In the genomic region with DNA sequence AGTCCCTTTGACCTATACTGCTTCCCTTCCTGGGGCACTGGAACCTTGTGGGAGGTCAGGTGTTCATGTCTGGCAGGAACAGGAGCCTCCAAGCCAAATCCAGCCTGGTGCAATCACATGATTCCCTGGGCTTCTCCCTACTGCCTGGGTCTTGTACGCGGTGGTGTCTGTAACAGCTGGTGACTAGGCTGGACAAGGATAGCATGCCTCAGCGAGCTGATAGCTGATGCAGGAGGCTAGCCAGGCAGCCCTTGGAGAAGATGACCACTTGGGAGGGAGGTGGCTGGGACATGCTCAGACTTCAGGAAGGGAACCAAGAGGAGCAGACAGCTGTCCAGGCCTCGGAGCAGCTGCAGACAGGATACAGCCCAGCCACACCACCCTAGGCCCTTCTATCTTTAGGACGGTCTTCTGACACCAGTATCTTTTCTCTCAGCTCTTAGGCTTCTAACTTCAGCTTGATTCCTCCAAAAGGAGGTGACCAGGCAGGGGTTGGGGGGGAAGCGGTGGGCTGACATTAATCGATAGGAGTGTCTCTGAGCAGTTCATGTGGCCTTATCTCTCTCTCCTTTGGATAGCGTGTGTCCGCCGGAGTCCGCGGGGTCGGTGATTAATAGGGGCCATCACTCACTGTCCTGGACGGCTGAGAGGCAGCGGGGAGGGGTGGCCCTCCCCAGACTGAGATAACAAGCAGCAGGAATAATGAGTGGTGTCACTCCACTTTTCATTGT, we compare ENCODE assay signal across 7 mouse cellular contexts. TPM values are rescaled to one million over a fixed set of nuclear protein-coding genes. Genes with fewer than 3 reads are reported as not detected.
DNase-seq lines count a peak whose midpoint lies in the region; ATAC-seq and TF ChIP-seq lines count a peak whose summit lies in the region.

No protein-coding gene starts in this region.

- ATAC-seq in stomach, embryonic 14.5 days (ENCODE audit: insufficient number of reproducible peaks, insufficient read depth, low FRiP score, low read depth) = no peak
- ATAC-seq in stomach, postnatal 0 days (ENCODE audit: low FRiP score, low TSS enrichment) = no peak

- H3K36me3 ChIP-seq in stomach, embryonic 14.5 days (ENCODE audit: control insufficient read depth, insufficient read depth, low read length) = peaks cover 10% of the 10 kb centered on the region
- peaks cover 16% of the 10 kb centered on the region; the same call in 1 of the 2 replicates for H3K36me3 ChIP-seq in stomach, postnatal 0 days (ENCODE audit: control insufficient read depth, insufficient read depth, low read length)

- 34% methylated on average over 15 of the region's 15 CpGs for WGBS in stomach, embryonic 14.5 days
- 59% methylated on average over 15 of the region's 15 CpGs for WGBS in stomach, postnatal 0 days

- TF ChIP-seq EP300 in stomach, postnatal 0 days (optimal IDR thresholded peaks at IDR 0.05) = no peak

- H3K4me2 ChIP-seq in stomach, embryonic 14.5 days (replicated peaks; ENCODE audit: low read depth, low read length) = no peak overlapping the region
- no peak overlapping the region for H3K4me2 ChIP-seq in stomach, postnatal 0 days (replicated peaks; ENCODE audit: low read depth)

- H3K9me3 ChIP-seq in stomach, embryonic 14.5 days (ENCODE audit: control insufficient read depth, low read depth, low read length) = no peaks in the 10 kb centered on the region
- H3K9me3 ChIP-seq in stomach, postnatal 0 days (ENCODE audit: control insufficient read depth, low read length) = no peaks in the 10 kb centered on the region

- H3K27ac ChIP-seq in stomach, embryonic 14.5 days (ENCODE audit: low read length) = peak overlapping the region; percentile 7; the same call in 1 of the 2 replicates
- H3K27ac ChIP-seq in stomach, postnatal 0 days (replicated peaks) = no peak overlapping the region

- peaks cover 11% of the 10 kb centered on the region for H3K4me1 ChIP-seq in stomach, embryonic 14.5 days (ENCODE audit: control insufficient read depth, insufficient read depth, low read length)
- H3K4me1 ChIP-seq in stomach, postnatal 0 days (replicated peaks; ENCODE audit: control insufficient read depth, insufficient read depth) = no peaks in the 10 kb centered on the region

- no peak for TF ChIP-seq CTCF in stomach, postnatal 0 days (IDR thresholded peaks at IDR 0.05; ENCODE audit: low read depth)

- no peak overlapping the region for H3K4me3 ChIP-seq in stomach, embryonic 14.5 days (ENCODE audit: low read depth, low read length)
- no peak overlapping the region for H3K4me3 ChIP-seq in stomach, postnatal 0 days (ENCODE audit: low read depth, low read length)

- no peaks in the 10 kb centered on the region for H3K27me3 ChIP-seq in stomach, embryonic 14.5 days (ENCODE audit: control insufficient read depth, insufficient read depth, low read length)
- H3K27me3 ChIP-seq in stomach, postnatal 0 days (ENCODE audit: control insufficient read depth, insufficient read depth, low read length) = no peaks in the 10 kb centered on the region

- no peak for DNase-seq in stomach, postnatal 0 days (ENCODE audit: low spot score)
- peak; percentile 60 to 65 for DNase-seq in heart, adult 9 months (ENCODE audit: low spot score in 2 of 2)
- DNase-seq in kidney, postnatal 14 days = peak; percentile 50
- no peak for DNase-seq in Muller cell, postnatal 12 days (ENCODE audit: inconsistent ontology term)
- no peak for DNase-seq in layer of hippocampus, postnatal 10 days (ENCODE audit: low spot score in 2 of 2)
- DNase-seq in ovary, postnatal 36 days (ENCODE audit: low spot score) = no peak

- H3K9ac ChIP-seq in stomach, embryonic 14.5 days (replicated peaks; ENCODE audit: low read depth, low read length) = no peak overlapping the region
- no peak overlapping the region for H3K9ac ChIP-seq in stomach, postnatal 0 days (ENCODE audit: low read length)

RNA-seq across cellular contexts. Expression of a gene that starts 9.7 kb away (rescaled TPM):
- polyA plus RNA-seq in stomach, embryonic 14.5 days (2014; fragmentation: Nextera tagmentation; extraction: Ambion mirVana) = 65.2 and 68.7 TPM in 2 replicates
- polyA plus RNA-seq in stomach, postnatal 0 days (2015; fragmentation: Nextera tagmentation; extraction: Ambion mirVana) = 61.7 and 64.9 TPM in 2 replicates
- 10 to 100 TPM; 53.4 to 59.6 TPM for total RNA-seq in layer of hippocampus, postnatal 10 days (2021)

RNA-seq across cellular contexts. Expression of a gene that starts 21.3 kb away (rescaled TPM):
- polyA plus RNA-seq in stomach, embryonic 14.5 days (2014; fragmentation: Nextera tagmentation; extraction: Ambion mirVana) = 46.8 and 48.7 TPM in 2 replicates
- 112 and 116 TPM in 2 replicates for polyA plus RNA-seq in stomach, postnatal 0 days (2015; fragmentation: Nextera tagmentation; extraction: Ambion mirVana)
- total RNA-seq in layer of hippocampus, postnatal 10 days (2021) = not detected

RNA-seq across cellular contexts. Expression of a gene that starts 37.2 kb away (rescaled TPM):
- polyA plus RNA-seq in stomach, embryonic 14.5 days (2014; fragmentation: Nextera tagmentation; extraction: Ambion mirVana) = 25.2 and 26.5 TPM in 2 replicates
- 56.7 and 57.1 TPM in 2 replicates for polyA plus RNA-seq in stomach, postnatal 0 days (2015; fragmentation: Nextera tagmentation; extraction: Ambion mirVana)
- 10 to 100 TPM; 28.0 to 28.8 TPM for total RNA-seq in layer of hippocampus, postnatal 10 days (2021)

RNA-seq across cellular contexts. Expression of a gene that starts 56.9 kb away (rescaled TPM):
- 136 and 141 TPM in 2 replicates for polyA plus RNA-seq in stomach, embryonic 14.5 days (2014; fragmentation: Nextera tagmentation; extraction: Ambion mirVana)
- polyA plus RNA-seq in stomach, postnatal 0 days (2015; fragmentation: Nextera tagmentation; extraction: Ambion mirVana) = 84.7 and 95.1 TPM in 2 replicates
- total RNA-seq in layer of hippocampus, postnatal 10 days (2021) = 1 to 10 TPM; 4.2 to 5.6 TPM

Comparison
In these comparisons a context has a peak if more than half of its experiments do, and no peak if none do; other contexts are left out.
1. DNase-seq: peak in heart, adult 9 months (2 of 2) and kidney, postnatal 14 days (single experiment); none in stomach, postnatal 0 days (single experiment), Muller cell, postnatal 12 days (single experiment), layer of hippocampus, postnatal 10 days (0 of 2) and ovary, postnatal 36 days (single experiment).